Mouse (Mus musculus): ENCODE measurements around the gene Gm45844. TPM values are rescaled to one million over a fixed set of nuclear protein-coding genes. Genes with fewer than 3 reads are reported as not detected.
"Not testable (repeated sequence)": the region's sequence is repeated elsewhere in the genome, so short reads cannot be mapped to it uniquely, and the experiment has no call there.

Gene Gm45844
- 1.8 and 2.4 TPM in 2 replicates for polyA plus RNA-seq (2016; fragmentation: Nextera tagmentation; extraction: Ambion mirVana)

- not testable (repeated sequence) for H3K4me1 ChIP-seq; H3K27me3 ChIP-seq (ENCODE audit: low read depth, poor library complexity, severe bottlenecking); H3K9me3 ChIP-seq (replicated peaks); H3K36me3 ChIP-seq
- peak; percentile 79 for DNase-seq (ENCODE audit: low spot score)
- peak within 1 kb of the TSS; percentile 16 for H3K27ac ChIP-seq
- H3K4me3 ChIP-seq, result peak within 1 kb of the TSS; percentile 36
- 44% methylated on average over 45 of the region's 45 CpGs for WGBS
Observed at GRCm38 (mm10) chr7:7277966-7278567, at the start of gene Gm45844. TSS of gene Gm45844 (minus strand) at chr7:7278289.

GRCm38 (mm10) chr7:7295595-7295994 is 17.5 kb upstream of the Gm45844 start:
- peak; percentile 51 for DNase-seq (ENCODE audit: low spot score)
- 82% methylated on average over 16 of the region's 16 CpGs for WGBS
- Histone ChIP-seq H3K27ac (no peak overlapping the region), H3K27me3 (ENCODE audit: low read depth, poor library complexity, severe bottlenecking) (no peaks in the 10 kb centered on the region), H3K9me3 (replicated peaks) (no peaks in the 10 kb centered on the region; the same call in 1 of the 2 replicates), H3K4me1 (peaks cover 9% of the 10 kb centered on the region; the same call in 1 of the 2 replicates), H3K36me3 (peaks cover 49% of the 10 kb centered on the region), H3K4me3 (no peak overlapping the region)

- 70% methylated on average over 1 of the region's 1 CpGs for whole genome bisulfite sequencing
- DNase-seq (ENCODE audit: low spot score), result no peak
- Histone ChIP-seq H3K36me3 (peaks cover 30% of the 10 kb centered on the region), H3K9me3 (replicated peaks) (peaks cover 3% of the 10 kb centered on the region), H3K27me3 (ENCODE audit: low read depth, poor library complexity, severe bottlenecking) (no peaks in the 10 kb centered on the region), H3K4me3 (no peak overlapping the region), H3K27ac (no peak overlapping the region), H3K4me1 (no peaks in the 10 kb centered on the region)
Observed at GRCm38 (mm10) chr7:7281383-7281782, 3.3 kb upstream of the Gm45844 start.

- not testable (repeated sequence) for H3K4me1 ChIP-seq; H3K36me3 ChIP-seq; H3K27me3 ChIP-seq (ENCODE audit: low read depth, poor library complexity, severe bottlenecking); H3K9me3 ChIP-seq (replicated peaks)
- DNase-seq (ENCODE audit: low spot score), result peak; percentile 63
- 61% methylated on average over 24 of the region's 24 CpGs for WGBS
- Histone ChIP-seq H3K27ac (peak overlapping the region; percentile 16; the same call in 1 of the 2 replicates), H3K4me3 (peak overlapping the region; percentile 36)
Observed at GRCm38 (mm10) chr7:7277556-7277955, 533 bp downstream of the Gm45844 start.

- not testable (repeated sequence) for DNase-seq (ENCODE audit: low spot score)
Observed at GRCm38 (mm10) chr7:7247228-7247627, 30.9 kb downstream of the Gm45844 start, which contains the start of gene Vmn2r29. TSS of gene Vmn2r29 (minus strand) at chr7:7247328.

GRCm38 (mm10) chr7:7209313-7210151 is 68.6 kb downstream of the Gm45844 start, which contains the start of gene Zfp772:
TSS of gene Zfp772 (minus strand) at chr7:7209998.
- peak within 1 kb of the TSS; percentile 50 for H3K4me3 ChIP-seq
- H3K27me3 ChIP-seq (ENCODE audit: low read depth, poor library complexity, severe bottlenecking); DNase-seq (ENCODE audit: low spot score); H3K4me1 ChIP-seq; H3K27ac ChIP-seq; H3K9me3 ChIP-seq (replicated peaks): not testable (repeated sequence)
- WGBS, result 2% methylated on average over 24 of the region's 24 CpGs
- H3K36me3 ChIP-seq, result peaks cover 21% of the 10 kb centered on the region

More at GRCm38 (mm10) chr7:7247228-7247627, 30.9 kb downstream of the Gm45844 start, which contains the start of gene Vmn2r29:
- H3K4me1 ChIP-seq; H3K36me3 ChIP-seq; H3K27ac ChIP-seq; H3K4me3 ChIP-seq; H3K9me3 ChIP-seq (replicated peaks); H3K27me3 ChIP-seq (ENCODE audit: low read depth, poor library complexity, severe bottlenecking): not testable (repeated sequence)
- no CpG with 5 or more reads among the region's 1 CpGs for WGBS

- DNase-seq (ENCODE audit: low spot score), result peak; percentile 79
- H3K36me3 ChIP-seq, result peaks cover 5% of the 10 kb centered on the region; the same call in 1 of the 2 replicates
- peak overlapping the region; percentile 68; the same call in 1 of the 2 replicates for H3K27ac ChIP-seq
- WGBS, result 13% methylated on average over 18 of the region's 18 CpGs
- H3K4me1 ChIP-seq, result no peaks in the 10 kb centered on the region
- no peaks in the 10 kb centered on the region for H3K9me3 ChIP-seq (replicated peaks)
- H3K27me3 ChIP-seq (ENCODE audit: low read depth, poor library complexity, severe bottlenecking), result no peaks in the 10 kb centered on the region
- H3K4me3 ChIP-seq, result peak overlapping the region; percentile 61
Observed at GRCm38 (mm10) chr7:7188191-7188942, 89.7 kb downstream of the Gm45844 start.

GRCm38 (mm10) chr7:7187417-7188190 is 90.5 kb downstream of the Gm45844 start:
- H3K4me1 ChIP-seq, result no peaks in the 10 kb centered on the region
- H3K27me3 ChIP-seq (ENCODE audit: low read depth, poor library complexity, severe bottlenecking), result no peaks in the 10 kb centered on the region
- 40% methylated on average over 13 of the region's 13 CpGs for WGBS
- DNase-seq (ENCODE audit: low spot score), result no peak
- peaks cover 13% of the 10 kb centered on the region for H3K36me3 ChIP-seq
- no peaks in the 10 kb centered on the region for H3K9me3 ChIP-seq (replicated peaks)
- no peak overlapping the region for H3K27ac ChIP-seq
- peak overlapping the region; percentile 61 for H3K4me3 ChIP-seq

GRCm38 (mm10) chr7:7185897-7186296 is 92.2 kb downstream of the Gm45844 start:
- no peak overlapping the region for H3K4me3 ChIP-seq
- no peaks in the 10 kb centered on the region for H3K4me1 ChIP-seq
- H3K27ac ChIP-seq, result no peak overlapping the region
- 78% methylated on average over 1 of the region's 1 CpGs for WGBS
- no peak for DNase-seq (ENCODE audit: low spot score)
- peaks cover 30% of the 10 kb centered on the region for H3K36me3 ChIP-seq
- H3K9me3 ChIP-seq (replicated peaks), result no peaks in the 10 kb centered on the region
- H3K27me3 ChIP-seq (ENCODE audit: low read depth, poor library complexity, severe bottlenecking), result no peaks in the 10 kb centered on the region

GRCm38 (mm10) chr7:7171227-7172147 is 106.6 kb downstream of the Gm45844 start, which contains the start of gene Zfp418:
TSS of gene Zfp418 (plus strand) at chr7:7171330.
- H3K27me3 ChIP-seq (ENCODE audit: low read depth, poor library complexity, severe bottlenecking), result no peaks in the 10 kb centered on the region
- H3K9me3 ChIP-seq (replicated peaks), result no peaks in the 10 kb centered on the region
- peak within 1 kb of the TSS; percentile 76 for H3K4me3 ChIP-seq
- DNase-seq (ENCODE audit: low spot score), result peak; percentile 45
- peaks cover 20% of the 10 kb centered on the region for H3K36me3 ChIP-seq
- peaks cover 6% of the 10 kb centered on the region for H3K4me1 ChIP-seq
- WGBS, result 3% methylated on average over 26 of the region's 26 CpGs
- H3K27ac ChIP-seq, result peak within 1 kb of the TSS; percentile 75; the same call in 1 of the 2 replicates

All from limb, embryonic 10.5 days (tissue).